8 mouse cellular contexts compared by ENCODE assay signal in the genomic region with DNA sequence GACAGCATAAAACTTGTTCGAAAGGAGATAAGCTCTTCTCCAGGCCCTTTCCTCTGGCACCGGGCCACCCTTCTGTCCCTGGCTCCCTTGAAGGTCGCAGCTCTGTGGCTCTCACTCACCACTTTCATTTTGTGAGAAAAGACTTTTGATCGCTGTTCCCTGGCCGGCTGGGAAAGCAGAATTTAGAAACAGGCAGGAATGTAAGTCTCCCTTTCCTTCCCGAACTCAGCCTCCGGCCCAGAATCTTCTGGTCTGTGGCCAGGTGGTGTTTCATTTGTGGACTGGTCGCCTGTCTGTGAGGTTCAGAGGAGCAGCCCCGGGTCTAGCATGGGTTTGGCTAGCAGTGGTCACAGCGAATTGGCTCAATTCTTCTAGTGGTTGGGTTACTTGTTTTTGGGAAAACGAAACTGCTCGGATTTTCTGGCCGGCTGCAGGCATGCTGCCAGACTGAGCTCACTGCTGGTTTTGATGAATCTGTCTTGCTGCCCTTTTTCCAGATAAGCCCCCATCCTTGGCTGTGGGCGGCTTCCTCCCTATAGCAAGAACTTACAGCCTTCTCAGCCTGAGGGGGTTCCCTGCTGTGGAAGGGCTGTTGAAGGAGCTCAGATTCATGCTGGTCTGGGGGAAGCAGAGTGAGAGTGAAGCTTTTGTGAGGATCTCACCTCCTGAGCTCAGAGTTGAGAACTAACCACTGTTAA. TPM values are rescaled to one million over a fixed set of nuclear protein-coding genes. Genes with fewer than 3 reads are reported as not detected.
DNase-seq lines count a peak whose midpoint lies in the region; ATAC-seq lines count a peak whose summit lies in the region.

TSS of gene Slfn9 (minus strand) at position 362 of the 698 bp plus-strand sequence.

- no peak for ATAC-seq in hindbrain, embryonic 14.5 days (ENCODE audit: low FRiP score)
- peak; percentile 45 for ATAC-seq in megakaryocyte, adult 5-6 weeks (ENCODE audit: poor library complexity, severe bottlenecking)

- H3K4me1 ChIP-seq in hindbrain, embryonic 14.5 days (replicated peaks; ENCODE audit: control insufficient read depth, insufficient read depth, low read length): peaks cover 4% of the 10 kb centered on the region; the same call in 1 of the 2 replicates

- peak within 1 kb of the TSS; percentile 30 for H3K4me3 ChIP-seq in hindbrain, embryonic 14.5 days (replicated peaks; ENCODE audit: low read length)

- H3K4me2 ChIP-seq in hindbrain, embryonic 14.5 days (replicated peaks): peak within 1 kb of the TSS; percentile 56

- intact Hi-C loops in left cerebral cortex, postnatal 14 days (cut with DNase I): no loop called here

- DNase-seq in cerebellum, adult 8-10 months: peak; percentile 11
- no peak for DNase-seq in cerebellum, adult 11-12 months
- peak; percentile 1 for DNase-seq in cerebellum, adult 9-10 months
- peak; percentile 15 to 21 for DNase-seq in frontal cortex, postnatal 36 days (ENCODE audit: low spot score in 2 of 2)
- peak; percentile 33 for DNase-seq in hindbrain, embryonic 14.5 days (ENCODE audit: low spot score)
- peak; percentile 4 to 24 for DNase-seq in left cerebral cortex, postnatal 14 days (ENCODE audit: low spot score in 2 of 2)
- DNase-seq in right cerebral cortex, postnatal 10 days (ENCODE audit: low spot score in 2 of 2): peak; percentile 35 to 36

- H3K9me3 ChIP-seq in hindbrain, embryonic 14.5 days (ENCODE audit: control insufficient read depth, low read length): no peaks in the 10 kb centered on the region

- H3K9ac ChIP-seq in hindbrain, embryonic 14.5 days: peak within 1 kb of the TSS; percentile 26; the same call in 1 of the 2 replicates

- H3K27ac ChIP-seq in hindbrain, embryonic 14.5 days: no peak within 1 kb of the TSS

- peaks cover 11% of the 10 kb centered on the region; the same call in 1 of the 2 replicates for H3K27me3 ChIP-seq in hindbrain, embryonic 14.5 days (ENCODE audit: control insufficient read depth, insufficient read depth, low read length)

- WGBS in hindbrain, embryonic 14.5 days: 13% methylated on average over 14 of the region's 14 CpGs

- no peaks in the 10 kb centered on the region for H3K36me3 ChIP-seq in hindbrain, embryonic 14.5 days (replicated peaks; ENCODE audit: control insufficient read depth, insufficient read depth)

RNA-seq across cellular contexts. Expression of gene Slfn9, which starts in this region (rescaled TPM):
- polyA plus RNA-seq in hindbrain, embryonic 14.5 days (2014; fragmentation: Nextera tagmentation; extraction: Ambion mirVana): 1.8 and 2.7 TPM in 2 replicates
- under 1 TPM; 0.42 to 0.63 TPM for total RNA-seq in left cerebral cortex, postnatal 14 days (2021)
- 39.4 and 40.0 TPM in 2 replicates for total RNA-seq in megakaryocyte, adult 5-6 weeks (2015)
- 39.5 and 40.9 TPM in 2 replicates for total RNA-seq in megakaryocyte, adult 5-6 weeks (2017)

Comparison
In these comparisons a context has a peak if more than half of its experiments do, and no peak if none do; other contexts are left out.
1. RNA of gene Slfn9 (total RNA-seq): 39.4 to 40.9 TPM in megakaryocyte, adult 5-6 weeks; 0.42 to 0.63 TPM in left cerebral cortex, postnatal 14 days; every median in the first group is over 10 times any median in the second.
2. Peak in DNase-seq in left cerebral cortex, postnatal 14 days; RNA of the gene not detected or under 1 TPM.